Mouse (Mus musculus) adrenal gland, adult (tissue): ENCODE results near the gene Jade1.

Source experiments
- DNase-seq, 2 experiments: peaks; one replicate each; pipeline ENCODE4 v3.0.0; 2022 to 2023; ENCODE audit warnings: low spot score in 1 of 2; ENCODE audit not compliant: inconsistent age in 2 of 2

Gene Jade1

DNA sequence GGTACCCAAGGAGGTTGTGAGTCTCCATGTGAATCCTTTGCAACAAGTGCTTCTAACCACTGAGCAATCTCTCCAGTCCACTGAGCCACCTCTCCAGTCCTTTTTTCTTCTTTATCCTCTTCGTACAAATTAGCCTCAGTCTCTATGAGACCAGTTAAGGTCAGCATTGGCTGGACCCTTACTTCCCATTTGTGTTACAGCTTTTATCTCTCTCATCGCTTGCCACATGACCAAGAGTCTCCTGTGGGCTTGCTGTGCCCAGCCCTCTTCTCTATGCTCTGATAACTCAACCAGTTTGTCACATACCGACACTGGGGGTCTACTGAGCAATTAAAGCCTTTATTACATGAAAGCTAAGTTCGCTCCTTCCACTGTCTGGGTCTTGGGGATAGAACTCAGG, 7.3 kb upstream of the Jade1 start:
- DNase-seq, result peak in 1 of 2 experiments; percentile 28

DNA sequence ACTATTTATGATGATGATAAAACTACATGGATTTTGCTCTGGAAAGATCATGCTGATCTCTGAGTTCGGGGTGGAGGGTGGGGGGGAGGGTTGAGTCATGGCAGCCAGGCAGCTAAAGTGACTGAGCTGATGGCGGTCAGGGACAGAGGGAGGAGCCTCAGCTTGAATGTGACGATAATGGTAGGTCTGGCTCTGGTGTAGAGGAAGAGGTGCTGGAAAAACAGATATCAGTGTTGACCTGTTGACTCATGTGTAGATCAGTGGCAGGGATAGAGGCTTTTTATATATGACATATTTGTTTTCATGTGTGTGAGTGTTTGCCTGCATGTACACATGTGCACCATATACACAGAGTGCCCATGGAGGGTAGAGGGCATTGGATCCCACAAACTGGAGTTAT, 3.9 kb upstream of the Jade1 start:
- peak; percentile 65 to 73 for DNase-seq

DNA sequence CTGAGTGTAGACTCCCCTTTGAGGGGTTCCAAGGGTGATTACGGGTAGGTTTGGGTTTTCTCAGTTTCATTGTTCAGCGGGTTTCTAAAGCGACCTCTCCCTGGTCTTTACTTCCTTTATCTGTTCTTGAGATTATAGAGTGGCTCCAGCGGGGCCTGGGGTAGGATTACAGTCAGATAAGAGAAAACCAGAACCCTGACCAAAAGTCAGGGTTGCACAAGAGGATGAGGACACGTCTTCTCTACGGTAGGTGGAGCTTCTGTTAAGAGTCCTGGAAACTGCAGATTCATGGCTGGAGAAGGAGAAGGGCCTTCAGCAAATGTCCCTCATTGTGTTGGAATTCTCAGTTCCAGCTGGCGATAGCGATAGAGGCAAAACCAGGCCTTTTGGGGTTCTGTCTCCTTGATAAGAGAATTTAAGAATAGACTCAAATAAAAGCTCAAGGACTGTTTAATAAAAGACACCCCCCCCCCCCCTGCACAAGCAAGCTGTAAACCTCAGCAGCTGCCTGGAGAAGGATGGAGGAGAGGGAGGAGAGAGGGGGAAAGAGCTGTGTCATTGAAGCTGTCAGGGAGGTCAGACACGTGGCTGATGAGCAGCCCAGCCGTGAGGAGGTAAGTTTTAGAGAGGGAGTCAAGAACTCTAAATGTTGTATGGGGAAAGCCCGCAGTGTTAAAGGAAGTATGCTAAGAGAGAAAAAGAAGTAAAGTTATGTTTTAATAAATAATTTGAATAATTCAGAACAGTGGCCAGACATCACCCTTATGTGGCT, 2.6 kb upstream of the Jade1 start:
- DNase-seq, result peak in 1 of 2 experiments; percentile 67

DNA sequence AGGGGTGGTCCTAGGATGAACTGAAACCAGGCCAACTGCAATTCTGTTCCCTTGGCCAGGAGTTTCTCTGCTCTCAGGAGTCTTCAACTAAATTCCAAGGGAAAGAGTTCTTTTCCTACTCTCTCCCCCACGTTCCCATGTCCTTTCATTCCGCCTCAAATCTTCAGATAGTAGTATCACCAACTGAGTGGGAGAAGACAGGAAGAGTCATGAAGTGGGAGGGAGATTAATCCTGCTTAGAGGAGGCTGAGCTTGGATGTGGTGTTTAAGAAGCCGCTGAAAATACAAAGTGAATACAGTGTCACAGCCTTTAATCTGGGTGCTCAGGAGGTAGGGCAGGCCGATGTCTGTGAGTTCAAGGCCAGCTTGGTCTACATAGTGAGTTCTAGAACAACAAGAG, 1.9 kb upstream of the Jade1 start:
- no peak for DNase-seq

DNA sequence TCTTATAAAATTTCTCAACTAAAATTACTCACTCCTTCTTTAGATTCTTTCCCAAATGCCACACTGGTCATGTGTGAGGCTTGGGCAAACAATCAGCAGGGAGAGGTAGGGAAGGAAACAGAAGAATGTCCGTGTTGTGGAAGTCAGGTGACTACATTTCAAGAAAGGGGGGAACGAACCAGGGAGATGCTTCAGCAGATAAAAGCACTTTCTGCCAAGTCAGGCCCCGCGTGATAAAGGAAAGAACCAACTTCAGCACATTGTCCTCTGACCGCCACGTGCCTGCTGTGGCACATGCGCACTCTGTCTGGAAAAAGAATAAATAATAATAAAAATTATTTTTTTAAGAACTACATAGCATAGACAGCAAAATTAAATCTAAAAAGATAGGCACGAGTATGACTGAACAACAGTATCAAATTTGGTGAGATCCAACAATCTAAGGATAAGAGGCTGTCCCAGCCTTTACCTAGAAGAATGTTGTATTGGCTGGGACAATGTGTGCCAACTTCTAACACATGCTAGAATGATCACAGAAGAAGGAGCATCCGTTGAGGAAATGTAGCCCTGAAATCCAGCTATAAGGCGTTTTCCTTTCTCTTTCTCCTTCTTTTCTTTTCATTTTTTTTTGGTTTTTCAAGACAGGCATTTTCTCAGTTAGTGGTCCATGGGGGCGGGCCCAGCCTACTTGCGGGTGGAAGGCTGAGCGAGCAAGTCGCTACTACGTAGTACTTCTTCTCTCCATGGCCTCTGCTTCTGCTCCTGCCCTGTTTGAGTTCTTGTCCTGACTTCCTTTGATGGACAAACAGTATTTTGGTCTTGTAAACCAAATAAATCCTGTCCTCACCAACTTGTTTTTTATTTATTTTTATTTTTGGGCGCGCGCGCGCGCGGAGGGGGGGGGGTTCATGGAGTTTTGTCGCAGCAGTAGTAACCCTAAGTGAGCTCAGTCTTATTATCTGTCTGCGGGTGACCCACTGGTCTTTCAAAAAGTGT, 753 bp upstream of the Jade1 start:
- DNase-seq, result no peak

DNA sequence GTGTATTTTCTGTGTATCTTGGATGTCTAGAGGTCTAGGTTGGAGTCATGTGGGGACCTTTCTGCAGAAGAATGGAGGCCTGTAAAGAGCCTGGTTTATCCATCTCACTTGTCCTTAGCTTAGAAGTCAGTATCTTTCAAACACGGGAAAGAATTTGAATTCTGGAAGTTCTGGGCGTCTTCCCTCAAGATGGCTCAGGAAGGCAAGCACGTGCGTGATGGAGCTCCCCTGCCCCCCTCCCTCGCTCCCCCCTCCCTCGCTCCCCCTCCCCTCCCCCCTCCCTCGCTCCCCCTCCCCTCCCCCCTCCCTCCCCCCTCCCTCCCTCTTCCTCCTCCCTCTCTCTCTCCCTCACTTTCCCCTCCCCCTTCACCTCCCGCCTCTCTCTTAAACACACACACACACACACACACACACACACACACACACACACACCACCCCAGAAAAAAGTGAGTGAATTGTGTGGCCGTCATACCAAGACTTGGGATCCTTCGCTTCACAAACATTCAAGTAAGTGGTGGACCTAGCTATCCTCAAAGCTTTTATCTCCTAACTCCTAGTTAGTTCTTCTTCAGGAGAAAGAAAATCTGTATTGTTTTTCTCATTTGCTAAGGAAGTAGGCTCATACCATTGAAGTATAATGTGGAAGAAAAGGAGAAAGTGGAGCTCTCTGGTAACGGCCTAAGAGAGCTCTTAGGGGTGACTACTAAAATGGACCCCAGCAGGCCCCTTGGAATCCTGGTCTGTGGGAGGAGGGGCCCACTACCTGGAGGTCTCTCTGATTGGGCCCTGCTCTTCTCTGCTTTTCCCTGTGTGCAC, 1.1 kb downstream of the Jade1 start:
- DNase-seq, result no peak

DNA sequence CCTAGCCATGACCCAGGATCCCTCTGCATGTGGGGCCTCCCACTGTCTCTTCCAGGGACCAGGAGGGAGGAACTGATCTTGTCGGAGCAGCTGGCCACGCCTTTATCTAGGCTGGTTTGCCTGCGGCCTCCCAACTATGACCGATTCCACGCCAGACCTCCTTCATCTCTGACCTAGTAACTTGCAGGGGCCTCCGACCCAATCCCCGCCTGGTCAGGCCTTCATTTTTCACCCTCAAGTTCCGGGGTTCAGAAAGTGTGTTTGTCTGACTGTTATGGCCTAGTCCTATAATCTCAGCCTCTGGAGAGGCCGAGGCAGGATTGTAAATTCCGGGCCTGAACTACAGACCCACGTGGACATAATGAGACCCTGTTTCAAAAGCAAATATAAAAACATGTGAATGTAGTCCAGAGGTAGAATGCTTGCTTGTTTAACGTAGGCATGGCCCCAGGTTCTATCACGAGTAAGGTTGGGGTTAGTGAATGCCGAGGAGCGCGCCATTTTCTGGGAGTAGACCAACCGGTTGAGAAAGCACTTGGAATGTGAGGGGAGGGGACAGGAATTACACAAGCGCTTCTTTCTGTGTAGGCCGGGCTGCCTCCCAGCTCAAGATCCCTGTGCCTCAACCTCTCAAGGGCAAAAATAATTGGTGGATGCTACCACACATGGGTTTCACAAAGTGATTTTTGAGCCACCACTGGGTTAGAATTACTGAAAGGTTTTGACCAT, 1.9 kb downstream of the Jade1 start:
- DNase-seq, result peak in 1 of 2 experiments; percentile 32

DNA sequence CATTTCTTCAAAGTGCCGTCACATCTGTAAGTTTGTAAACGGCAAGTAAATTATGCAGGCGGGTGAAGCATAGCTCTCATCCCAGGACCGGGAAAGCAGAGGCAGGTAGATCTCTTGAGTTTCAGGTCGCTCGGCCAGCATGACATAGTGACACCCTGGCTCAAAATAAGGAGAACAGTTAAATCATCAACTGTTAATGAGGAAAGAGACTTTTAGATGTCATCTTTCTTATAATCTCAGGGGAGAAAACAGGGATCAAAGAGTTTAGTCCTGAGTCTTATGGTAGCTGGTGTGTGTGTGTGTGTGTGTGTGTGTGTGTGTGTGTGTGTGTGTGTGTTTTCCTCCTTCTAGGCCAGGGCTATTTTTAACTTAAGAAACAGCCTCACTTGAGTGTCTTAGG, 5.0 kb downstream of the Jade1 start:
- no peak for DNase-seq

DNA sequence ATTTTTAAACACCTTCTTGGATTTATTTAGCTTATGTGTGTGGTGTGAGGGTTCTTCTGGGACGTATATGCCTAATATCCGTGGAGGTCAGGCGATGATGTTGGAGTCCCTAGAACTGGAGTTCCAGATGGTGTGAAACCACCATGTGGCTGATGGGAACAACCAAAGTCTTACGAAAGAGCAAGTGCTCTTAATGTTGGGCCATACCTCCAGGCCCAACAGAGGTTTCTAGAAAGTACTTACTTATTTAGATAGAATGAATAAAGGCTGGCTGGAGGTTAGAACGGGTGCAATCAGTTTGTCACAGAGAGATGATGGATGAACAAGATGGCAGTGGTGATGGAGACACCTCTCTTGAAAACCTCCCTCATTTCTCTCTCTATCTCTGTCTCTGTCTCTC, 6.3 kb downstream of the Jade1 start:
- no peak for DNase-seq

DNA sequence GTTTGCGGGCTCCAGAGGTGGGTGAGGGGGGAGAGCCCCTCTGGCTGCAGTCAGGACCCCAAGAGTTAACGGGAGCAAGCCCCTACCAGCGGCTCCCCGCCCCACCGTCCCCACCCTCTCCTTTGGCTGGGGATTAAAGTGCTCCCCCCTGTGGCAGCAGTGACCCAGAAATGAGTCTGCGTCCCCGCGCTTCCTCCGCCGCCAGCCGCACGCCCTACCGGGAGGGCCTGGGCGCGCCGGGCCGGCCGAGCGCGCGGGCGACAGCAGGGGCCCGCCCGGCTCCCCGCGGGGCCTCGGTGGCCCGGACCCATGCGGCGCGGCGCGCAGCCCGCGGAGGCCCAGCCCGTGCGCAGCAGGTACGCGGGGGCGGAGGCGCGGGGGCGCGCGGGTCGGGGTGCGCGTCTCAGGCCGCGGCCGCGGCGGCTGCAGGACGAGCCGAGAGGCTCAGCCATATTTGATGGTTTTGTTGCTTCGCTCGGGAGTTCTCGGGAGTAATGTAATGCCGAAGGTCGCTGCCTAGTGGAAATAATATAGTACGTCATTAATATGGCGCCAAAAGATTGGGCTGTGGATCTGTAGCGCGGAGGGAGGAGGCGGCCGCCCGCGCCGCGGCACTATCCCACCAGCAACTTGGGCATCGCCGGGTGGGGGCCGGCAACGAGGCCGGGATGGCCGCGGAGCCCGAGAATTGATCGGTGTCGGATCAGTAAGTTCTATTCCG, 7.8 kb downstream of the Jade1 start:
- DNase-seq, result peak; percentile 89 to 96

DNA sequence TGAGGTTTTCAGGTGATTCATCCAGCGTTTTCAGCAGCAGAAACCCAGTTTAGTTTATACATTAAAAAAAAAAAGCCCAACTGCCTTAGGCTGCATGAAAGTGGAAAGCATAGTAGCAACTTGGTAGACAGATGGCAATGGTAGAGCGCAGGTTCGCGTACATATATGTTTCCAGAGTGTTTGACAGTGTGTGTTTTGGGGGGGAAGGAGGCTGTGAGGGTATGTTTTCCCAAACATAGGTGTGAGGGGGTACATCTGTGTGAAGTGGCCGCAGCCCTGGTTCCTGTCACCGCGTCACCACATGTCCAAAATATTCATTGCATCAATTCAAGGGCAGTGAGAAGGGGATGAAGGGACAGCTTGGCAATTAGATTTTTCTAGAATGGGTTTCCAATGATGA, 8.5 kb downstream of the Jade1 start:
- DNase-seq, result peak in 1 of 2 experiments; percentile 53

DNA sequence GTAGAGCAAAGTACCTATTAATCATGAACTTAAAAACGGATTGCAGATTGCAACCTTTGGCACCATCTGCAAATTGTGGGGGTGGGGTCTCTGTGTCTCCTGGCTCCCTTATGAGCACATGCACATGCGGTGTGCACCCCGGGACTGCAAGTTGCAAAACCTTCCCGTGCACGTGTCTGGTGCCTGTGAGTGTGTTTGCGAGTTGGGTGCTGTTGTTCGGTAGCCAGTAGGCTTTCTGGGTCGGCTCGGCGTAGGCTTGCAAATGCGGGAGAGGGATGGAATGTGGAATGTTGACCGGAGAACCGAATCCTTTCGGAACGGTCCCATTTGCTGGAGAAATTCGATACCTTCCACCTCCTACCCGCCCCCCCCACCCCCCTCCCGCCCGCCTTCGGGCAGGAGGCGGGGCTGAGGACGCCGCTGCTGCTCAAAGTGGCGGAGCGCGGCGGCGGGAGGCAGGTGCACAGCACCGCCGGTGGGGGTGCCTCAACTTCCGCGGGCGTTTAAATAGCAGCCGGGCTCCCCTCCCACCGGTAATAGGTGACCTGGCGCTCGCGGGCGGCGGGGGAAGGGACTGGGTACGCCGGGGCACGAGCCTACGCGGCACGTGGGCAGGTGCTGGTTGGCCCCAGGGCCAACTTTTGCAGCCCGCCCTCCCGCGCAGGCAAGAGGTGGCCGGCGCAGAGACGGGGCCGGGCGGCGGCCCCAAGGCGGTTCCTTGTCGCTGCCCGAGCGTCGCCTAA, 9.1 kb downstream of the Jade1 start:
- peak; percentile 86 to 96 for DNase-seq

DNA sequence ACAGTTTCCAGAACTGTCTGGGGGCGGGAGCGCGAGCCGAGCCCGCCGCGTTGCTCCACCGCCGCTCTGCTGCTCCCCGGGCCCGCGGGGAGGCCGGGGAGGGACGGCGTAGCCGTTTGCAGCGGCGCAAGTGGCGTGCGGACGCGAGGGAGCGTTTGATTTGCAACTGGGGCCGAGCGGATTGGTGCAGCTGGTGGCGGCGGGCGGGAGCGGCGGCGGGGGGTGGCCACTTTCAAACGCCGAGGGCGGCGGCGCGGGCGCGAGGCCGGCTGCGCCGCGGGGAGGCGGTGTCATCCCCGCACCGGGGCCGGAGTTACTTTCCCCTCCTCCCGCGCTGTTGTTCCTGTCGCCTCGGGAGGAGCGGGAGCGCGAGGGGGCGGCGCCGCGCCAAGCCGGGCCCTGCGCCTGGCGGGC, 9.9 kb downstream of the Jade1 start:
- DNase-seq, result peak; percentile 90 to 96

DNA sequence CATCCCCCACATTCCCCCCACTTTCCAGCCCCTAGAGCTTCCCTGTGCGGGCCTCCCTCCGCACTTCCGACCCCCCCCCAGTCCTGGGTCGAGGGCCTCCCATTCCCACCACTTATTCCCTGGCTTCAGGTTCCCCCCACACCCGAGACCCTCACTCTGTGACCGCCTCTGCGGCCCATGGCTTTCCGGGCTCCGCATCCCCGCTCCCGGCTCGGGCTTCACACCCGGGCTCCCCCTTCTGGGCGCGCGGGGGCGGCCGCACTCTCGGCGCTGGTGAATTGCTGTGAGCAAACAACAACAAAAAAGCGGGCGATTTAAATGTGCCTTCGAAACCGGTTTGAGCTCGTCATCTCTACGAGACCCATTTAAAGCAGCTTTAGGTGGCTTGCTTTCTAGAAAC, 10.4 kb downstream of the Jade1 start:
- DNase-seq, result peak; percentile 85 to 93

DNA sequence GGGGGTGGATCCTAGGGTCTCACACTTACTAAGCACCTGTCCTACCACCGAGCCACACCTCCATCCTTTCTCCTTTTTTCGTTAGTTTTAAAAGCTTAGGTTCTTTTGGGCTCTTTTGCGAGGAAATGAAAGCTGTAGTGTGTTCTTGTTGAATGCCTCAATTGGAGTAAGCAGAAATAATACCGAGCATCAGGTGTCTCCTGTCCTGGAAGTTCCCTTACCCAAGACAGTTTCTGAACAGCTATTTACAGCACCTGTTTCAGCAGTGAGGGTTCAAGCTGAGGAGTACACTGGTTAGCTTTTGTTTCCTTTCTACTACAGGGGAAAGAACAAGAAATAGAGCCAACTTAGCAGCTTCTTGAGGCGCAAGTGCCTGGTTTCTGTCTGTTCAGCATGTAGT, 14.4 kb downstream of the Jade1 start:
- DNase-seq, result no peak

DNA sequence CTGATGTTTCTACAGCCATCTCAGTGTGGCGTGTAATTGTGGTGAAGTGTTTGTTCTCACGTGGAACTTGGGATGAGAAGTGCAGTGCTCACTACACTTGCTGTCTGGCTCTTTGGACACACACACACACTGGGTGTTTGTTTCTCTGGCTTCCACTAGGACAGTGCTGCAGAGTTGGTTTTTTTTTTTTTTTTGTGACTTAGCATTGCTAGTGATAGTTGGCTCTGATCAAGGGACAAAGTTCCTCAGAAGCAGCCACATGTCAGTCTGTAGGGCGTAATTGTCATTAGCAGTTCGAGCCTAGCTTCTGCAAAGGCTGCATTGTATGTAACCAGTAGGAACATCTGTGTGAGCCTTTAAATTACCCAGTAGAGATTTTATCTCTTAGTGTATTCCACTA, 16.6 kb downstream of the Jade1 start:
- DNase-seq, result no peak

DNA sequence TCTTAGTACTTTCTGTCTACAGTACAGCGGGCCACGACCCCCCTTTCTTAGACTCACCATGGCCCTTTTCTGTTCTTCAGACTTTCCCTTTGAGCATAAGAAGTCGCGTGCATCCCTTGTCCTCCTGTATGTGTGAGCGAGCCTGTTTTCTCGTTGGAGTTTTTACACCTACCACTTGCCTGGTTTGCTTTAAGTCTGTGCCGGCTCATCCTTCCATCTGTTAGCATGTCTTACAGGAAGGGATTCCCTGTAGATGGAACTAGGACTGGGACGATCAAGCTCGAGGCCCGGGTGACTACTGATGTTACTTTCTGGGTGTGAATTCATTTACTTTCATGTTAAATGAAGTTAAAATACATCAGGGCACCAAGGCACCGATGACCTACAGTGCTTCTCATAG, 17.4 kb downstream of the Jade1 start:
- DNase-seq, result no peak

DNA sequence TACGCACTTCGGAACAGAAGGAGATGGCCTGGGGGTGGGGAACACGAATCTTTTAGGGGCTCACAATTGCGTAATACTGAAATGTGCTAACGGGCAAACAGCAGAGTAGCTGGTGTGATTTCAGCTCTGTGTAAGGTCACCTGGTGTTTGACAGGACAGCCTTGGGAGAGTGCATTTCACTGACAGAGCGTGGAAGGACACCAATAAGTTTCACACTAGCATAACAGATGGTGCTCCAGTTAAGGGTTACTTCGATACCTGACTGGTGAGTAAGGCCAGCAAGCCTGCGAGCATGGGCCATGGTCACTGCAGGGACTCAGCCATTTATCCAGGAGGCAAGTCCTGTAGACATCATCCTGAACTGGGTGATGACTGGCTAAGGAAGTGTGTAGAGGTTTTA, 18.7 kb downstream of the Jade1 start:
- DNase-seq, result peak in 1 of 2 experiments; percentile 52
